Mouse (Mus musculus) liver, embryonic 13.5 days (tissue): ENCODE measurements around the gene Tnrc6c. TPM values are rescaled to one million over a fixed set of nuclear protein-coding genes. Genes with fewer than 3 reads are reported as not detected.

Experiments used
- ATAC-seq: fragments of 200-750 bp; cut with Nextera tagmentation; 2 replicates; pipeline ENCODE4 v1.8.0; 2017; ENCODE audit warnings: low read depth, mild to moderate bottlenecking, moderate number of reproducible peaks, moderate library complexity
- DNase-seq: peaks from one replicate; pipeline ENCODE4 v3.0.0; 2022
- H3K27ac ChIP-seq: fragments of 300-500 bp; sonication (generic); 2 replicates; pipeline ENCODE4 v1.5.1; 2015; ENCODE audit warnings: moderate library complexity, mild to moderate bottlenecking, inconsistent platforms
- H3K27me3 ChIP-seq: fragments of 300-500 bp; sonication (generic); 2 replicates; pipeline ENCODE4 v1.6.1; 2015; ENCODE audit warnings: mild to moderate bottlenecking, inconsistent platforms
- H3K36me3 ChIP-seq: fragments of 300-500 bp; sonication (generic); 2 replicates; pipeline ENCODE4 v1.6.1; 2015; ENCODE audit warnings: mild to moderate bottlenecking, inconsistent platforms
- H3K4me1 ChIP-seq: fragments of 300-500 bp; sonication (generic); replicated peaks from 2 replicates; pipeline ENCODE4 v1.6.1; 2015; ENCODE audit warnings: inconsistent platforms
- H3K4me2 ChIP-seq: fragments of 300-500 bp; sonication (generic); 2 replicates; pipeline ENCODE4 v1.6.1; 2015; ENCODE audit warnings: inconsistent platforms, mild to moderate bottlenecking, moderate library complexity
- H3K4me3 ChIP-seq: fragments of 300-500 bp; sonication (generic); replicated peaks from 2 replicates; pipeline ENCODE4 v1.5.1; 2015; ENCODE audit warnings: mild to moderate bottlenecking, inconsistent platforms
- H3K9ac ChIP-seq: fragments of 300-500 bp; sonication (generic); 2 replicates; pipeline ENCODE4 v1.6.1; 2015; ENCODE audit warnings: mild to moderate bottlenecking, inconsistent platforms
- H3K9me3 ChIP-seq: fragments of 300-500 bp; sonication (generic); replicated peaks from 2 replicates; pipeline ENCODE4 v1.6.1; 2016; ENCODE audit warnings: inconsistent platforms
- WGBS: fragments of 180-500 bp; shearing (Covaris S2); methylation state at CpG from one replicate; pipeline ENCODE4 v1.1.7; 2015; ENCODE audit not compliant: insufficient replicate concordance; 5-methylcytosine and 5-hydroxymethylcytosine counted together
- polyA plus RNA-seq: library from polyadenylated mRNA; unstranded; fragments of >200 nt; fragmentation: Nextera tagmentation; extraction: Ambion mirVana; gene quantifications from 2 replicates; pipeline ENCODE4 v1.2.1, GENCODE M21; 2015

The Tnrc6c gene
- polyA plus RNA-seq, 1 experiment from 2014 or later: 2.8 TPM

DNA sequence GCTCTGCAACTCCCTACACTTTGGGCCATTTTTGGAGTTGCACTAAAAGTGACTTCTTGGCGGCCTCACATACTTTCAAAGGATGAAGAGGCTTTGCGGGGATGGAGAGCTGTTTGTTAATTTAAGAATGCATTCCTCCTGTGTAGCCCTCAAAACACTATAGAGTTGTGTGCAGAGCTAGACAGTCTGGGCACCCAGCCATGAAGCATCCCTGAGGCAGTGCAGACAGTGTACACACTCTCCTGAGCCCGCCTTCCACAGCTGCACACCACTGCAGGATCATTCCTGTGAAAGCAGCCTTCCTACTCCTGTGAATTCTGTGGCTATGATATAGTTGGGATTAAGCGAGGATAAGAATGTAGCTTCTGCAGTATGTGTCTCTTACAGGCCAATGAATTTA is 4.9 kb downstream of the Tnrc6c start:
- Histone ChIP-seq H3K36me3 (no peaks in the 10 kb centered on the region), H3K9me3 (no peaks in the 10 kb centered on the region), H3K9ac (no peak overlapping the region), H3K4me2 (no peak overlapping the region), H3K27ac (no peak overlapping the region; the same call in 1 of the 2 replicates), H3K4me1 (peaks cover 52% of the 10 kb centered on the region), H3K27me3 (peaks cover 3% of the 10 kb centered on the region), H3K4me3 (no peak overlapping the region)
- ATAC-seq (no peak), DNase-seq (no peak)
- WGBS: 77% methylated on average over 4 of the region's 4 CpGs

- Histone ChIP-seq H3K4me3 (no peak overlapping the region), H3K27ac (no peak overlapping the region), H3K9me3 (no peaks in the 10 kb centered on the region), H3K9ac (no peak overlapping the region), H3K36me3 (no peaks in the 10 kb centered on the region), H3K27me3 (no peaks in the 10 kb centered on the region), H3K4me1 (peaks cover 30% of the 10 kb centered on the region), H3K4me2 (no peak overlapping the region)
- 31% methylated on average over 4 of the region's 4 CpGs for WGBS
- ATAC-seq (no peak), DNase-seq (no peak)
These were observed 9.1 kb downstream of the Tnrc6c start for GRCm38 (mm10) chr11:117663036-117663809.

GRCm38 (mm10) chr11:117663810-117664139 is 9.7 kb downstream of the Tnrc6c start:
- H3K9me3 ChIP-seq: no peaks in the 10 kb centered on the region
- H3K27me3 ChIP-seq: no peaks in the 10 kb centered on the region
- no peak overlapping the region for H3K9ac ChIP-seq
- H3K27ac ChIP-seq: no peak overlapping the region
- no peak overlapping the region for H3K4me2 ChIP-seq
- H3K4me1 ChIP-seq: peaks cover 29% of the 10 kb centered on the region
- ATAC-seq (no peak), DNase-seq (no peak)
- H3K4me3 ChIP-seq: no peak overlapping the region
- no peaks in the 10 kb centered on the region for H3K36me3 ChIP-seq

- no peak overlapping the region for H3K4me2 ChIP-seq
- peaks cover 24% of the 10 kb centered on the region for H3K4me1 ChIP-seq
- no peaks in the 10 kb centered on the region for H3K27me3 ChIP-seq
- ATAC-seq (no peak), DNase-seq (no peak)
- WGBS: 72% methylated on average over 3 of the region's 3 CpGs
- H3K36me3 ChIP-seq: no peaks in the 10 kb centered on the region
- no peak overlapping the region for H3K27ac ChIP-seq
- H3K9me3 ChIP-seq: no peaks in the 10 kb centered on the region
- no peak overlapping the region for H3K4me3 ChIP-seq
- H3K9ac ChIP-seq: no peak overlapping the region
These were observed 11.1 kb downstream of the Tnrc6c start for GRCm38 (mm10) chr11:117665189-117665588.

DNA sequence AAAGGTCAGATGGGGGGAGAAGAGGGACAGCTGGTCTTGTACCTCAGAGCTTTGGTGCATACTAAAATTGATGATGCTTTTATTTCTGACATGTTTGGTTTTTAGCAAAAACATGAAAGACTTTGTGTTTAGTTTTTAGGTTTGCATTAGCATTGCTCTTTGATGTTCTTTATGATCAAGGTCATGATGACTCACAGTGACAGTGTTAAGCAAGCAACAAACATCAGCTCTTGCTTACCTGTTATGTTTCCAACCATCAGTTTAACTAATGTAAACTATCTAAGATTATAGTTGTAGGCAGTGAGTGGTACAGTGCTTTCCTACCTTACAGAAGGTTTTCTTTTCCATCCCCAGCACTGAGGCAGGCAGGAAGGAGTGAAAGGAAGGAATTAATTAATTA is 12.5 kb downstream of the Tnrc6c start:
- Histone ChIP-seq H3K4me3 (no peak overlapping the region), H3K9ac (no peak overlapping the region), H3K27ac (no peak overlapping the region), H3K27me3 (no peaks in the 10 kb centered on the region), H3K4me1 (peaks cover 12% of the 10 kb centered on the region), H3K9me3 (no peaks in the 10 kb centered on the region), H3K4me2 (no peak overlapping the region), H3K36me3 (no peaks in the 10 kb centered on the region)
- ATAC-seq (no peak), DNase-seq (no peak)

GRCm38 (mm10) chr11:117667152-117667551 is 13.1 kb downstream of the Tnrc6c start:
- no peaks in the 10 kb centered on the region for H3K36me3 ChIP-seq
- 80% methylated on average over 5 of the region's 5 CpGs for WGBS
- H3K4me2 ChIP-seq: no peak overlapping the region
- no peaks in the 10 kb centered on the region for H3K9me3 ChIP-seq
- H3K27ac ChIP-seq: no peak overlapping the region
- no peaks in the 10 kb centered on the region for H3K27me3 ChIP-seq
- DNase-seq (no peak), ATAC-seq (no peak)
- H3K4me3 ChIP-seq: no peak overlapping the region
- no peak overlapping the region for H3K9ac ChIP-seq
- H3K4me1 ChIP-seq: peaks cover 6% of the 10 kb centered on the region

DNA sequence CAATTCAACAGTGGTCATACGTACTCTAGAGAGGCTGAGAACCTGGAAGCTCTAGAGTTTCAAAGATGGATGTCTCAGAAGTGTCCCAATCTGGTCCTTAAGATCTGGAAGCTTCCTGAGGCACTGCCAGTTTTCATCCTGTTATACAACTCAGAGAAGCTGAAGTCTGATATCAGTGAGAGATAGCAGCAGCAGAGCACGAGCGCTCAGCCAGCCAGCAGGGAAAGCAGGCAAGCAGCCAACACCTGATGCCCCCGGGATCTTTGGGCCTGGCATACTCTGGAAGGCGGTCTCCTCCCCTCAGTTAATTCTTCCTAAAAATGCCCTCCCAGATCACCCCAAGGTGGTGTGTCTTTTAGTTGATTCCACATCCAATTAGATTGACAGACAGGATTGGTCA is 13.7 kb downstream of the Tnrc6c start:
- no peak overlapping the region for H3K9ac ChIP-seq
- no peak overlapping the region for H3K4me2 ChIP-seq
- no peak for ATAC-seq
- no peaks in the 10 kb centered on the region for H3K27me3 ChIP-seq
- whole genome bisulfite sequencing: 56% methylated on average over 5 of the region's 5 CpGs
- H3K27ac ChIP-seq: no peak overlapping the region
- no peak for DNase-seq
- no peaks in the 10 kb centered on the region for H3K36me3 ChIP-seq
- H3K4me3 ChIP-seq: no peak overlapping the region
- H3K9me3 ChIP-seq: no peaks in the 10 kb centered on the region
- H3K4me1 ChIP-seq: peaks cover 6% of the 10 kb centered on the region

DNA sequence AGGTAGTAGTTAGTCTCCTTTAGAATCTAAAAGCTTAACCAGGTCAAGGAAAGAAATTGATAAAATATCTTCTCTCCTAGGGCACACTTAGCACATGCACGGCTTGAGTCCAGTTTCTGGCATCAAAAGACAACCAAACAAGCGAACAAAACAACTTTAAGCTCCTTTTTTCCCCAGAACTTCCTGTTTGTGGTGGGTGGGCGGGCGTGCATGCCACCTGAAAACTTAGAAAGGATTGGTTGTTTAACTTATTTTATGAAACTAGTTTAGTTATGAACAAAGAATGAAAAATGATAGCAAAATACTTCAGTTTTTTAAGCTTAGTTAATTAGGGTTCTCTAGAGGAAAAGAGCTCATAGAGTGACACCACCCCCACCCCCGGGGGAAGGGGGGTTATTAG is 17.5 kb downstream of the Tnrc6c start:
- H3K4me3 ChIP-seq: no peak overlapping the region
- no peak overlapping the region for H3K27ac ChIP-seq
- ATAC-seq (no peak), DNase-seq (no peak)
- peaks cover 7% of the 10 kb centered on the region; the same call in 1 of the 2 replicates for H3K36me3 ChIP-seq
- peaks cover 11% of the 10 kb centered on the region for H3K4me1 ChIP-seq
- 59% methylated on average over 5 of the region's 5 CpGs for WGBS
- H3K4me2 ChIP-seq: no peak overlapping the region
- H3K27me3 ChIP-seq: no peaks in the 10 kb centered on the region
- H3K9ac ChIP-seq: no peak overlapping the region
- no peaks in the 10 kb centered on the region for H3K9me3 ChIP-seq

- no peak overlapping the region for H3K9ac ChIP-seq
- WGBS: 88% methylated on average over 1 of the region's 1 CpGs
These were observed 20.4 kb downstream of the Tnrc6c start for GRCm38 (mm10) chr11:117674531-117674930.

DNA sequence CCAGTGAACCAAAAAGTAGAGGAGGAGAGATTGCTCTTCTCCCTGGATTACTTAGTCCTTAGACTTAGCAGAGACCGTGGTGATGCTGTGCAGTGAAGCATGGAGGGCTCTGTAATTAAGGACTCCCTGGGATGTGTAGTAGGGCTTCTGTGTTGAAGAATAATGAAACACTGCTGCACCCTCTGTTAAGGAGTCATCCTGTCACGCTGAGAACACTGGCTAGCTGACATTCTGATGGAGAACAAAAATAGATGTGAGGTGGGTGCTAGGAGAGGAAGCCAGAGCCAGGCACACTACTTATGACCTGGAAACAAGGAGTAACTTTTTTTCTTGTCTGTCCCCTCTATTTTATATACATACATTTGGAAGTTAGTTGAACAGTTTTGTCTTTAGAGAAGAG is 22.6 kb downstream of the Tnrc6c start:
- 48% methylated on average over 2 of the region's 2 CpGs for WGBS
- Histone ChIP-seq H3K9me3 (no peaks in the 10 kb centered on the region), H3K4me2 (no peak overlapping the region)

More at GRCm38 (mm10) chr11:117674531-117674930, 20.4 kb downstream of the Tnrc6c start:
- no peak overlapping the region for H3K4me2 ChIP-seq
- no peaks in the 10 kb centered on the region for H3K9me3 ChIP-seq
- H3K27ac ChIP-seq: no peak overlapping the region
- H3K4me1 ChIP-seq: 0 out of 2 replicates have a peak, but pooled peaks cover 6% of the 10 kb centered on the region
- no peaks in the 10 kb centered on the region for H3K27me3 ChIP-seq
- DNase-seq (no peak), ATAC-seq (no peak)
- H3K36me3 ChIP-seq: peaks cover 7% of the 10 kb centered on the region; the same call in 1 of the 2 replicates
- H3K4me3 ChIP-seq: no peak overlapping the region

GRCm38 (mm10) chr11:117677111-117677510 is 23.0 kb downstream of the Tnrc6c start:
- Histone ChIP-seq H3K4me3 (no peak overlapping the region), H3K9me3 (no peaks in the 10 kb centered on the region), H3K4me2 (no peak overlapping the region), H3K36me3 (peaks cover 7% of the 10 kb centered on the region; the same call in 1 of the 2 replicates), H3K9ac (no peak overlapping the region), H3K4me1 (0 out of 2 replicates have a peak, but pooled peaks cover 6% of the 10 kb centered on the region), H3K27me3 (no peaks in the 10 kb centered on the region), H3K27ac (no peak overlapping the region)
- 64% methylated on average over 3 of the region's 3 CpGs for WGBS
- DNase-seq (no peak), ATAC-seq (no peak)

More for the DNA sequence above, 22.6 kb downstream of the Tnrc6c start:
- DNase-seq: no peak
- Histone ChIP-seq H3K4me1 (0 out of 2 replicates have a peak, but pooled peaks cover 6% of the 10 kb centered on the region), H3K4me3 (no peak overlapping the region), H3K9ac (no peak overlapping the region), H3K27me3 (no peaks in the 10 kb centered on the region), H3K27ac (no peak overlapping the region), H3K36me3 (peaks cover 7% of the 10 kb centered on the region; the same call in 1 of the 2 replicates)
- ATAC-seq: no peak

GRCm38 (mm10) chr11:117677594-117677993 is 23.5 kb downstream of the Tnrc6c start:
- no peaks in the 10 kb centered on the region for H3K27me3 ChIP-seq
- H3K4me2 ChIP-seq: no peak overlapping the region
- WGBS: 79% methylated on average over 3 of the region's 3 CpGs
- H3K4me1 ChIP-seq: 0 out of 2 replicates have a peak, but pooled peaks cover 6% of the 10 kb centered on the region
- no peak for DNase-seq
- peaks cover 7% of the 10 kb centered on the region; the same call in 1 of the 2 replicates for H3K36me3 ChIP-seq
- H3K27ac ChIP-seq: no peak overlapping the region
- no peak overlapping the region for H3K9ac ChIP-seq
- H3K4me3 ChIP-seq: no peak overlapping the region
- no peaks in the 10 kb centered on the region for H3K9me3 ChIP-seq
- no peak for ATAC-seq
